Mouse (Mus musculus) kidney, adult 2 months (tissue): ENCODE measurements around the gene Dcbld2. TPM values are rescaled to one million over a fixed set of nuclear protein-coding genes. Genes with fewer than 3 reads are reported as not detected.
A peak's percentile ranks its signal among the peaks of the same experiment; 100 is the strongest.
"Not testable (repeated sequence)": the region's sequence is repeated elsewhere in the genome, so short reads cannot be mapped to it uniquely, and the experiment has no call there.

Source experiments
- DNase-seq: peaks from one replicate; pipeline ENCODE4 v3.0.0; 2021
- H3K27ac ChIP-seq: fragments of 200-500 bp; 2 replicates; pipeline ENCODE4 v1.5.1; 2012; ENCODE audit warnings: low read depth, low read length, control low read depth, inconsistent platforms; ENCODE audit not compliant: insufficient read depth
- H3K27me3 ChIP-seq: fragments of 200-500 bp; replicated peaks from 2 replicates; pipeline ENCODE4 v1.6.1; 2012; ENCODE audit warnings: mild to moderate bottlenecking, moderate library complexity, low read length, inconsistent platforms; ENCODE audit not compliant: control insufficient read depth, insufficient read depth
- H3K36me3 ChIP-seq: fragments of 200-500 bp; 2 replicates; pipeline ENCODE4 v1.6.1; 2012; ENCODE audit warnings: mild to moderate bottlenecking, moderate library complexity, low read length, inconsistent platforms; ENCODE audit not compliant: control insufficient read depth, insufficient read depth
- H3K4me1 ChIP-seq: fragments of 200-500 bp; 2 replicates; pipeline ENCODE4 v1.6.1; 2011; ENCODE audit warnings: low read length; ENCODE audit not compliant: control insufficient read depth, insufficient read depth
- H3K4me3 ChIP-seq: fragments of 200-500 bp; 2 replicates; pipeline ENCODE4 v1.5.1; 2011; ENCODE audit warnings: mild to moderate bottlenecking, low read depth, low read length, control low read depth; ENCODE audit not compliant: insufficient read depth
- CTCF ChIP-seq: fragments of 200-500 bp; conservative IDR thresholded peaks from 2 replicates; pipeline ENCODE4 v1.5.1; 2011; ENCODE audit warnings: low read depth, mild to moderate bottlenecking, control low read depth, low read length, moderate library complexity, mixed read lengths; ENCODE audit not compliant: insufficient read depth, insufficient read length
- POLR2A ChIP-seq: fragments of 200-500 bp; IDR thresholded peaks from one replicate; pipeline ENCODE4 v1.6.1; 2011; ENCODE audit warnings: low read depth, low read length, control low read depth
- WGBS: fragments of 180-500 bp; shearing (Covaris S2); methylation state at CpG from one replicate; pipeline ENCODE4 v1.1.7; 2018; 5-methylcytosine and 5-hydroxymethylcytosine counted together
- polyA plus RNA-seq: library from polyadenylated mRNA; depleted of rRNA; stranded (reverse); fragments of >200 nt; gene quantifications from 2 replicates; pipeline ENCODE4 v1.2.3, GENCODE M21; 2012

The Dcbld2 gene
- polyA plus RNA-seq, 1 experiment: 7.1 TPM

DNA sequence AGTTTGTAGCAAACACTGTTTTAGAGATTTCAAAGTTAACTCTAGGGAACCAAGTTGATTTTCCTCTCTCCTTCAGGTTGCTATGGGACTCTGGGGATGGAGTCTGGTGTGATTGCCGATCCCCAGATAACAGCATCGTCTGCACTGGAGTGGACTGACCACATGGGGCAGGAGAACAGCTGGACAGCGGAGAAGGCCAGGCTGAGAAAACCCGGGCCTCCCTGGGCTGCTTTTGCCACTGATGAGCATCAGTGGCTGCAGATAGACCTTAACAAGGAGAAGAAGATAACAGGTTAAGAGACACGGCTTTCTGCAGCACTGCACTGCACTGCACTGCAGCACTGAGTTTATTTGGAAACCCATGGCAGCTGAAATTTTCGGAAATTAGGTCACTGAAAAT is 42.4 kb downstream of the Dcbld2 start:
- TF ChIP-seq POLR2A (no peak), CTCF (no peak)
- H3K27ac ChIP-seq: no peak overlapping the region
- WGBS: 71% methylated on average over 6 of the region's 6 CpGs
- no peaks in the 10 kb centered on the region for H3K36me3 ChIP-seq
- H3K27me3 ChIP-seq: no peaks in the 10 kb centered on the region
- H3K4me1 ChIP-seq: no peaks in the 10 kb centered on the region; the same call in 1 of the 2 replicates
- no peak overlapping the region for H3K4me3 ChIP-seq
- no peak for DNase-seq

DNA sequence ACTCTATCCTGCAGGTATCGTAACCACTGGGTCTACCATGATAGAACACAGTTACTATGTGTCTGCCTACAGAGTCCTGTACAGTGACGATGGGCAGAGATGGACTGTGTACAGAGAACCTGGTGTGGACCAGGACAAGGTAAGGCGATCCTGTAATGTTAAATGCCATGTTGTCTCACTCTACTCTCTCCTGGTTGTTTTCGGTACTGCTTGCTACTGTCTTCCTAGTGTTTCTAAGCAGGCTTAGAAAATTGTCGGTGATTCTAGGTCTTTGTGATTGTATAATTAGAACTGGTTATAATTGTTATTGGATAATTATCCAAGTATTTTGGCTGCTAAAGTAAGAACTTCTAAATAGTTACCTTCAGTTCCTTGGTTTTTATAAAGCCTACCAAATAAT is 43.4 kb downstream of the Dcbld2 start:
- no peak for TF ChIP-seq POLR2A
- TF ChIP-seq CTCF: no peak
- H3K36me3 ChIP-seq: no peaks in the 10 kb centered on the region
- 95% methylated on average over 5 of the region's 5 CpGs for WGBS
- no peak overlapping the region for H3K4me3 ChIP-seq
- no peak for DNase-seq
- H3K27ac ChIP-seq: no peak overlapping the region
- no peaks in the 10 kb centered on the region for H3K27me3 ChIP-seq
- no peaks in the 10 kb centered on the region; the same call in 1 of the 2 replicates for H3K4me1 ChIP-seq

DNA sequence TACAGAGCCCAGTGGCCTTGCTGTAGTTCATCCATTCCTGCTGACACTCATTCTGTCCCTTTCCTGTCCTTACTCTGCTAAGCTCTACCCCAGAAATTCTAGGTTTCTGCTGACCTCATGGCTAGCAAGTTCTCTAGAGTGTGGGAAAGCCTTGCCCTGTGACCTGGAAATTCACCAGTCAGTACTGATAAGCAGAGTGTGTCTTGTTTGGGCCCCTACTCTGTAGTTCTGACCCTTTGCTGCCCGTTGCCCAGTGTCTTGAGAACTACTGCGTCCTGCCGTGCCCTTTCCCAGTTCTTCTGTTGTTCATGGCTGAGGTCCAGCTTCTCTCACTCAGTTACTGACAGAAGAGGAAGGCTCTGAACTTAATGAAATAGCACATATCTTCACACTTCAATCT is 44.9 kb downstream of the Dcbld2 start:
- Histone ChIP-seq H3K4me3 (no peak overlapping the region), H3K4me1 (peaks cover 2% of the 10 kb centered on the region; the same call in 1 of the 2 replicates), H3K27ac (0 out of 2 replicates have a peak overlapping the region, but pooled peaks have one; percentile 21), H3K36me3 (no peaks in the 10 kb centered on the region), H3K27me3 (no peaks in the 10 kb centered on the region)
- TF ChIP-seq CTCF (no peak), POLR2A (no peak)
- WGBS: 28% methylated on average over 3 of the region's 3 CpGs
- DNase-seq: peak; percentile 71

DNA sequence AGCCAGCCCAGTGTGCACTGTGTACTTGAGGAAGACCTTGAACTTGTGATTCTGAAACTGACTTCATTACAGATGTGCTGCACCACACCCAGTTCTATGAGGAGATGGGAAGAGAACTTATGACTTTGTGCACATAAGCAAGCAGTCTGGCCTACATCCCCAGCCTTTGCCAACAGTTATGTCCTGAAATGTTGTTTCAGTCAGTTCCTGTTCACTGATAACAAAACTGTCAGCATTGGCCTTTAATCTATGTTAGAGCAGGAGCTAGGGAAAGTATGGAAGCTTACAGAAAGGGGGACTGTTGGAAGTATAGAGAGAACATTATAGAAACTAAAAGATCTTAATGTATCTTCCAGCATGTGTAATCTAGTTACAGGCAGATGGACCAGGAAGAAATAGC is 45.6 kb downstream of the Dcbld2 start:
- H3K27ac ChIP-seq: no peak overlapping the region
- DNase-seq: no peak
- no peak overlapping the region for H3K4me3 ChIP-seq
- no peaks in the 10 kb centered on the region for H3K27me3 ChIP-seq
- H3K36me3 ChIP-seq: no peaks in the 10 kb centered on the region
- TF ChIP-seq CTCF: no peak
- no peak for TF ChIP-seq POLR2A
- H3K4me1 ChIP-seq: peaks cover 2% of the 10 kb centered on the region; the same call in 1 of the 2 replicates

DNA sequence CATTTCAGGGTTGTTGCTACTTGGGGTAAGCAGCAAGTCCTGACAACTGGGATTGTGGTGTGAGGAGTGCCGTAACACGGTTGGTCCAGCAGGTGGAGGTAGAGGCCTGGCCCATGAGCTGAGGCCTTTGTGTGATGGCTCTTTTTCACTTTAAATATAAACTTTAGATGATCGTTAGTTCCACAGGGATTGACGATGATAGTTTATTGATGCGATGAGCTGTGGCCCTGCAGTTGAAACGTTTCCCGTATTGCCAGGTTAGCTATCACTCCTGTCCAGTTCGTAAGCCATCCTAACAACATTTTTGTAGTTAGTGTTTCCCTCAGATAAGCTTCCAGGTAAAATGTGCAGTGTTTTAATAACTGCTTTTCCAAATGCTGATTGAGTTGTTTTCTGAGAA is 46.4 kb downstream of the Dcbld2 start:
- no peak overlapping the region for H3K27ac ChIP-seq
- no peaks in the 10 kb centered on the region for H3K36me3 ChIP-seq
- peak; percentile 98 for TF ChIP-seq CTCF
- TF ChIP-seq POLR2A: no peak
- H3K4me1 ChIP-seq: peaks cover 2% of the 10 kb centered on the region; the same call in 1 of the 2 replicates
- no peaks in the 10 kb centered on the region for H3K27me3 ChIP-seq
- no peak overlapping the region for H3K4me3 ChIP-seq
- 41% methylated on average over 8 of the region's 8 CpGs for WGBS
- DNase-seq: peak; percentile 72

DNA sequence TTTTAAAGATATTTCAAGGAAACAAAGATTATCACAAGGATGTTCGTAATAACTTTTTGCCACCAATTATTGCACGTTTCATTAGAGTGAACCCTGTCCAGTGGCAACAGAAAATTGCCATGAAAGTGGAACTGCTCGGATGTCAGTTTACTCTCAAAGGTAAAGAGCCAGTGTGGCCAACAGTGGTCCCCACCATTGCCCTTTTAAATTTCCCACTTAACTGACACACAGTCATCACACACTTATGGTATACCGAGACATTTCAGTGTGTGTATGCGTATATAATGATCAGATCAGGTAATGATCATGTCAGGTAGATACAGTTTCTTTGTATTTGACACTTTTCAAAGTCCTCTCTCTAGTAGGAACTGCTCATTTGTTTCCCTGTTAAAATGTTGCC is 46.9 kb downstream of the Dcbld2 start:
- Histone ChIP-seq H3K4me3 (no peak overlapping the region), H3K27ac (no peak overlapping the region), H3K36me3 (no peaks in the 10 kb centered on the region), H3K27me3 (no peaks in the 10 kb centered on the region), H3K4me1 (peaks cover 2% of the 10 kb centered on the region; the same call in 1 of the 2 replicates)
- no peak for DNase-seq
- 81% methylated on average over 5 of the region's 5 CpGs for WGBS
- TF ChIP-seq CTCF (no peak), POLR2A (no peak)

DNA sequence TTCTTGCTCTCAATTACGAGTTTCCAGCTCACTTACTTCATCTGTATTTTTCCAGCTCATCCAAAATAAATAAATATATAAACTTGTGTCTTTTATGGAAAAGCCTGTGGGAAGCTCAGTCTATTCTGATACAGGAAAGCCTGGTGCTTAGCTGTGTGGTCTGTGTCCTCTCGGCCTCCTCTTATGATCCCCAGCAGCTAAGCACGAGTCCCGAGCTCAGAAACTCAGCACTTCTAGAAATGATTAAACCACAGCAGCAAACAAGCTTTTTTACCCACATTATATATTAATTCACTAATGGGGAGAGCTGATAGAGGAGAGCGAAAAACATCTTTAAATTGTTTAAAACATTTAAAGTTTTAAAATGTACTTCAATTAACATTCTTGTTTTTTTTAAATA is 48.2 kb downstream of the Dcbld2 start:
- TF ChIP-seq CTCF (no peak), POLR2A (no peak)
- peaks cover 2% of the 10 kb centered on the region; the same call in 1 of the 2 replicates for H3K4me1 ChIP-seq
- peak overlapping the region; percentile 43; the same call in 1 of the 2 replicates for H3K27ac ChIP-seq
- H3K4me3 ChIP-seq: no peak overlapping the region
- DNase-seq: peak; percentile 59
- WGBS: 48% methylated on average over 5 of the region's 5 CpGs
- no peaks in the 10 kb centered on the region for H3K36me3 ChIP-seq
- H3K27me3 ChIP-seq: no peaks in the 10 kb centered on the region

DNA sequence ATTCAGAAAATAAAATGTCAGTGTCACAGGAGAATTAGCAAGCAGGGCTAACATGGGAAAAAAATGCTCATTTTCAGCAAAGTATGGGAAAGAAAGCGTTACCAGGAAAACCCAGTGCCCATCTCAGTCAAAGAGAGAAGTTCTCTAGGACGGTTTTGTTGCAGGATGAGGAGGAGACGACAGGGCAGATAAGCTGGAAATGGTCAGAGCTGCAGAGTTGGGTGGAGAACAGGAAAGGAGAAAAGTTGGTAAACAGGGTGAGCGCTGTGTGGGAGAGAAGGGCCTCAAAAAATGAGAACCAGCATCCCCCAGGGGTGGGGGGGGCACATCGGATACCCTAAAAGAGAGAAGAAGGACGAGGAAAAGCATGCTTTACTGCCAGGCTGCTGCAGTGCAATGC is 48.7 kb downstream of the Dcbld2 start:
- Histone ChIP-seq H3K27ac (no peak overlapping the region), H3K4me1 (peaks cover 2% of the 10 kb centered on the region; the same call in 1 of the 2 replicates), H3K36me3 (no peaks in the 10 kb centered on the region), H3K4me3 (no peak overlapping the region), H3K27me3 (no peaks in the 10 kb centered on the region)
- TF ChIP-seq POLR2A: no peak
- no peak for TF ChIP-seq CTCF
- DNase-seq: no peak
- 66% methylated on average over 6 of the region's 6 CpGs for WGBS

DNA sequence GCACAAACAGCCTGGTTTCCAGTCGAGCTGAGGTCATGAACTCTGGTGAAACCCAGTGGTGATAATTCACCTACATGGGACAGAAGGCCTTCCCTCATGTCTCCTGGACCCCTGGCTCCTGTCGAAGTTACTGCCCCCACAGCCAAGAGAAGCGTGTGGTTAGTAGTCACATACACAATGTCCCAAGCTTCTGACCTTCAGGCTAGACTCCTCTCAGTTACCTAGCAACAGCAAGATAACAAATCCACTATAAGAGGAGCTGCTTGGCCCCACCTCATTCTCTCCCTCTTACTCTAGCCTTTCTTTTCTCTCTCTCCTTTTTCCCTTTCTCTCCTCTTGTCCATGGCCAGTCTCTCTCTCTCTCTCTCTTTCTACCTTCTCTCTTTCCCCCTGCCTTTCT is 51.7 kb downstream of the Dcbld2 start:
- H3K36me3 ChIP-seq, DNase-seq, H3K4me3 ChIP-seq, H3K27ac ChIP-seq, H3K4me1 ChIP-seq, H3K27me3 ChIP-seq: not testable (repeated sequence)
- 28% methylated on average over 3 of the region's 3 CpGs for WGBS
